Mouse (Mus musculus) spleen, adult 18-20 months (tissue): ENCODE measurements around the gene Pxdc1.

Experiments used
- DNase-seq, 2 experiments: peaks; one replicate each; pipeline ENCODE4 v3.0.0; 2022; ENCODE audit warnings: mixed read lengths in 2 of 2

Pxdc1 gene

DNA sequence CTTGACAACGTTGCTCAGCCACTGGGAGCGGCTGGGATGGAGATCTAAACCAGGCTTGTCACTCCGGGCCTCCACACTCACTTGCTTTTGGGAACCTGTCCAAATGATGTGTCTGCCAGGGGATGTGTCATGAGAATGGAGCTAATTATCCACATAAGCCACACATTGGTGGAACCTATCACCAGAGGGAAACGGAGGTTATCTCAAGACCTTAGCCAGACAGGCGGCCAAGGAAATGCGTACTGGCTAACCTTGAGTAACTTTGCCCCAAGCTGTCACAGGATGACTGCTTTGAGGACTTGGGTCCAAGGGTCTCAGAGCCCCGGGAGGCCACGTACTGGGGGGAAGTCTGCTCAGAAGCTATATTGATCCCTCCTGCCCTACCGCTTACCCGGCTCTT is 2.3 kb downstream of the Pxdc1 start:
- DNase-seq, result no peak

DNA sequence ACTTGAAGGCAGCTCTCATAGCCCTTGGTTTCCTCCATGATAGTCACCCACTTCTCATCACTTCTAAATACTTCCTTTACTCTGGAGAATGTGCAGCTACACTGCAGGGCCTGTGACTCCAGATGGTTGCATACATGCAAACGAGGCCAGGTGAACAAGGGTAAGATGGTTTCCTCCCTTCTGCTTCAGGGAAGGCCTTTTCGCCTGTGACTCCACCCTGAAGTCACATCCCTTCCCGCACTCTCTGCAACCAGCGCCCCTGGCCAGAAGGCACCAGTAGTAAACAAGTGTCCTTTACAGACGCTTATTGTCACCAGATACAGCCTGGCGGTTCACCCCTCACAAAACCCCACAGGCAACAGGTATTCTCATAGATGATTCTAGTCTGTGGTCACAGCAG is 2.9 kb downstream of the Pxdc1 start:
- DNase-seq, result peak; percentile 35 to 46

DNA sequence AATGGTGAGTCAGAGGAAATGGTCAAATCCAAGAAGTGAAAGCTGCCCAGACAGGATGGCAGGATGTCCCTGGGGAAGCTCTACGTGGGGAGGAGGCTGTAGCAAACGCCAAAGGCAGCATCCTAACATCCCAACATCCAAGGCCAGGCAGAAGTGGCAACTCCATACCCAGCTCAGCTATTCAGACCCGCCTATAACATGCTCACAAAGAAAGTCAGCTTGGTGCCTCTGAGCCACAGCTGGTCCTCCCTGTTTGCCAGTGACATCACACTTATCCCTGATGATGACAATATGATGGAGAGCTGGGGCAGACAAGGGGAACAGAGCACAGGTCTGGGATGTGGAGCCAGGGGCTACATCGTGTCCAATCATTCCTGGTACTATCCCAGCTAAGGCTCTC is 5.5 kb downstream of the Pxdc1 start:
- DNase-seq, result no peak

DNA sequence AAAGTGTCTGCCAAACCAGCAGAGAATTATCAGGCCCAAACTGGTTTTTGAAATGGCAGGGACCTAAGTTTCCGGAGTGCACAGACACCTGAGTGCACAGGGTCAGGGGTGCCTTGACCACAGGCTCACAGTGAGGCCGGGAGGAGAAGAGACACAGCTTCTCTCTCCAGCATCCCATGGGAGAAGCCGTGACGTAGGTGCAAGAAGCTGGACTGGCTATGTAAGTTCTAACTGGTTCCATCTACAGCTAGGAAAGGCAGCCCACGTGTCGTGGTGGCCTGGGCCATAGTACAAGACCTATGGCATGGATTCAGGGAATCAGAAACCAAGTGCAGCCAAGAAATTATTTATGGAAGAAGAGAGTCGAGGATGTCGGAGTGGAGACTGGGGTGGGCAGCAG is 6.1 kb downstream of the Pxdc1 start:
- DNase-seq, result no peak

DNA sequence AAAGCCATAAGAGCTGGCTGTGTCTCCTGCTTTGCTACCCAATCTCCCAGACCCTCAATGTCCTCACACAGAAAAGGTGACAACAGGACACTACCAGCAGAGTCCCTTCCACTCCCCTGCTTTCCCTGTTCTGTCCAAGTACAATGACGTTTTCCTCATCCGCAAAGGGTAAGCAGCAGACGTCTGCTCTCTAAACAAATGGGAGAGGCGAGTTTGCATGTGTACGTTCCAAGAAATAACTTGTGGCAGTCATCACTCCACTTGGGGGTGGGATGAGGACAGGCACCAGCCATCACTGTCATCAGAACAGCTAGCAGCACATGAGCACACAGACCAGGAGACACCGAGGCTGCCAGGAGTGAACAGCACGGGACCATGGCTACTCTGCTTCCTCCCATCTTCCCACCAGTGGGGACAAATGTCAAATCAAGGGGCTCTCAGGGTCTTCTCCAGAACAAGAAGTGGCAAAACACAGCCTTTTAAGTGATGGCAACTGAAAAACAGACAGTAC is 7.0 kb downstream of the Pxdc1 start:
- no peak for DNase-seq

DNA sequence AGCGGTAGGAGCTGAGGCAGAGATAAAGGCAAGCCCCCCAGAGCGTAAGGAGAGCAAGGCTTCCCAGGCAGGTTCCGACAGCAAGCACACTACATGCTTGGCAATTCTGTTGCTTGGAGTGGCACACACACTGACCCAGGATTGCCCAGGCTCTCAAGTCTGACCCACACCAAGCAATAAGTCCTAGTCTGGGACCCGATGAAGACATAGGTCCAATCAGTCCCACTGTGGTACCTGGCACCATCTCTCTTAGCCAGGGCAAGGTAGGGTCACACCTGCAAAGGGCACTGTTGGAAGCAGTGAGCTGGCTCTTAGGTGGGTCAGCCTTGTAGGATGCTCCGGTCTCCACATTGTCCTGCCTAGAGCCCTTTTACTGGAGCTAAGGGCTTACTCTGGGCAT is 7.8 kb downstream of the Pxdc1 start:
- DNase-seq, result no peak

DNA sequence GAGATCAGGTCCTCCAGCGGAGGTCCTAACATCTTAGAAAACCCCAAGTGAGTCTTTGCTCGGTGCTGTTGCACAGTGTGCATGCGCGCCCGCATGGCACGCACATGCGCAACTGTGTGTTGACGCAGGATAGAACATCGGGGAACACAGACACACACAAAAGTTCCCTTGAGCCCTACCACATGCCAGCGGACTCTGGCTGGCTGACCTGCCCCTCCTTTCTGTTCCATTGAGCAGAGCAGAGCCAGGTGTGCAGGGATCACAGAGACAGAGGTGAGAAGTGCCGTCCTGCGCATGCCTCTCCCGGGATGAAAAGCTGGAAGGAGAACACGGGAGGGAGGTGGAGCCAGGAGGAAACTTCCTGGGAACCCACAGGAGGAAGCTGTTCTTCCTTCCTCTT is 8.9 kb downstream of the Pxdc1 start:
- no peak for DNase-seq

DNA sequence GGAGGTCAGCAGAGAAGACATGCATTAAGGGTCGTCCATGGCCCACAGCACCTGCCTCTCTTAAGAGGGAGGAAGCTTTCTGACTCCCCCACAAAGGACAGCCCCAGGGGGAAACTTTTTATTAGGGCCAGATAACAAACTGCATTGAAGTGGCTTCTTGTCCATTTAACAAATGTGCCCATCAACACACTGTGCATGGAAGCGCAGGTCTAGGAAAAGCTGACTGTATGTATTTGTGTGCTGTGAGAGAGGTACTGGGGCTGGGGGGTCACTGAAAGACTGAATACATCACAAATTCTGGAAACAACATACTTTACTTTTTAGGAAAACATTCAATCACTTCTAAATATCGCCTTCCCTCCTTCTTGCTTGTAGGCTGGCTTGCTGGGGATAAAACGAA is 9.4 kb downstream of the Pxdc1 start:
- DNase-seq, result no peak

DNA sequence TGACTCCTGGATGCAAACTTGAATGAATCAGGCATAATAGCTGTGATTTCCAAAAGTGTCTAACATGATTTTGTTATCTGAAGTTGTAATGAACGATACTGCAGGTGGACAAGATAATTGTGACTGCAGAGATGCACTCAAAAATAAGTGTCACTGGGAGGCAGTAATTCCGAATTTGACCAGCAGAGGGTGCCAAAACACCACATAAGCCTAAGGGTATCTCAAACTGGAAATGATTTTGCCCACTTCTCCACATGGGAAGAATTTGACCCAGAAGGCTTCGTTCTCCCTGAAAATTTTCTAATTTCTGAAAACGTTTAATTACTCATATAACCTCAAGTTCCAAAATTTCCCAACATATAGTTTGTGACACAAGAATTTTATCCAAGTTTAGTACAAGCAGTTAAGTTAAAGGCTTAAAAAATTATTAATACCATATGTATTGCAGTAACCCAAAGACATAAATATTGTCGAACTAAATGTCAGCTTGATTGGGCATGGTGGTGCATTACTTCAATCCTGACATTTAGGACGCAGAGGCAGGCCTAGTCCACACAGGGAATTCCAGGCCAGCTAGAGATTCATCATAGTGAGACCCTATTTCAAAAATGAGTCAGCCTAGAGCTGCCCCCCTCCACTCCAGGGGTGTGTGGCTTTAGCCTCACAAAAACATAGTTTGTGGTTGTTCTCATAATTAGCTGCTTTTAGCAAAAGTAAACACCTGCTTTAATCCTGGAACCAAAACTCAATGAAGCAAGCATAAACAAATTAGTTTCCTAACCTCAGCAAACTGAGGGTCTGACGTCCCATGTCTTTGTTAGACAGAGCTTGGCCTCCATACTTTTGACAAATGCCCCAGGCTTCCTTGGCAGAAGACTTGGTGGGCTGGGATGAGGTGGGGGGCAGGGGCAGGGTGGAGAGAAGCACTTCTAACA is 10.1 kb downstream of the Pxdc1 start:
- DNase-seq, result peak in 1 of 2 experiments; percentile 73

DNA sequence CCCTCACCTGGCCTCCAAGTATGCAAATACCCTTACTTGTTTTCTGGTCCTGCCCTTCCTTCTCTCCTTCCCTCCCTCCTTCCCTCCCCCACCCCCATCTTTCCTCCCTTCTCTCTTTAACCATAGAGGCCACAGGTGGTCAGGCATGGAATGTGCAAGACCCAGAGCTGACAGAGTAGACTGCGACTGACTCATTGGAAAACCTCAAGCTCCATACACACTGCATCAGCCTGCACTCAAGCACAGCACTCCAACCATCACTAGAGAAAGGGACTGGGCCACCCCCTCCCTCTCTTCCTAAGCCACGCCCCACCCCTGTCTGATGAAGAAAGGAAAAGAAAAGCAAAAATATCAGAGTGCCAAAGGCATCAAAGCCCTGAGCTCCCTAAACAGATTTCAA is 12.2 kb downstream of the Pxdc1 start:
- no peak for DNase-seq

DNA sequence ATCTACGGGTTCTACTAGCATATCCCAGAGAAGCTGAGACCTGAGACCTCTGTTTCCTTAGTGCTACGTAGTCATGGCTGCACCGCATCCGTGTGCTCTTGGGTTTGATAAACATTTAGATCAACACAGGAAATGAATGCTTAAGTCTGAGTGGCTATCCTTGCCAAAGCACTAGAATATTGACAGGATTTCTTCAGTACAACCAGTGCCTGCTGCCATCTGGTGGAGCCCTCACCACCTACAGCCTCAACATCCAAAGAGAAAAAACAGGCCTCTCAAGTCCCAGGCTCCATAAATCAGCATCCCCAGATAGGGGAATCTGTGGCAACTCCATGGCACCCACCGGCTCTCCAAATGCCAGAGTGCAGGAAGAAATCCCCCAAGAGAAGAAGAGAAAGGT is 17.3 kb downstream of the Pxdc1 start:
- peak in 1 of 2 experiments; percentile 34 for DNase-seq

DNA sequence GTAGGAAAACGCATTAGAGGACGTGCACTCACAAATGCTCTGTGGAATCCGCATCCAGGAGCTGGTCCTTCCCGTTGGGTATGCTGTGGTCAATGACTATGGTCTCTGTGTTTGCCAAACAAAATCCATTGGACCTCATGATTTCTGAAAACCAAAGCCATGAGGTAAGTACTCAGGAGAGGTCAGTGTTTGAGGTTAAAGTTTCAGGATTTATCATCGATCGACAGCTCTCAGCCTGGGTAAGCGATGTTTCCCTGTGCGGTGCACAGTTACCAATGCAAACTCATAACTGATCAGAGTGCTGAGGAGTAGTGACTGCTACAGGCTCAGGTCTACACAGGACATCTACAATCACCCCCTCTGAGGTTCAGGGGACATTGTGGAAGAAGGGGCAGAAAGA is 23.0 kb downstream of the Pxdc1 start:
- DNase-seq, result no peak

DNA sequence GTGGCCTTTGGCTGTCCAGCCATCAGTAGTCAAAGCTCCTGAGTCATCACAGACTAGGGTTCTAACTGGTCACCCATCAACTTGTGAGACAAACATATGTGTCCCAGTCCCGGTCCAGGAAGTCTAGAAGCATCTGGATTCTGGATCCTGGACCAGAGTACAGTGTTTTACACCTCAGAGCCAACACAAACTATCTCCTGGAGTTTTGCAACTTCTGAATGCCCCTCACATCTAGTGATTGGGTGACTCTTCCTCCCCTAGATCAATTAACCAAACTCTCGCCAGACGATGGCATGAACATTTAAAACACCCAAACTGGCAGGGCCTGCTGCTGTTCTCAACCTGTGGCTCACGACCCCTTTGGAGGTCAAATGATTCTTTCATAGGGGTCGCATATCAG is 23.5 kb downstream of the Pxdc1 start:
- DNase-seq, result no peak

DNA sequence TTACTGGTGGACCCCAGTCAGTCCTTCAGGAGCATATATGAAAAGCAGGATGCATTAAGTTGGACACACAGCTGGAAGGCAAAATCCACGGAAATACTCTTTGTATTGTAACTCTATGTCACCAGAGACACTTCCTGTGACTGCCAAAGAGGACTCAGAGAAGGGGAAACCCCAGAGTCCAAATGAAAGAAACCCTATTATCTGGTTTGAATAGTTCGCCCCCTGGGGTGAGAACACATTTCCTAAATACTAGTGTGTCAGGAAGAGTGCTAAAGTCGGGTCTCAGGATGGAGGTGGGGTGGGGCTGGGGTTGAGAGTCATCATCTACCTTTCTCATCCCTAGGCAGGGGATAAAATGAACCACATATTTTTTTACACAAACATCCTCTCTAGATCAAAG is 25.8 kb downstream of the Pxdc1 start:
- no peak for DNase-seq

DNA sequence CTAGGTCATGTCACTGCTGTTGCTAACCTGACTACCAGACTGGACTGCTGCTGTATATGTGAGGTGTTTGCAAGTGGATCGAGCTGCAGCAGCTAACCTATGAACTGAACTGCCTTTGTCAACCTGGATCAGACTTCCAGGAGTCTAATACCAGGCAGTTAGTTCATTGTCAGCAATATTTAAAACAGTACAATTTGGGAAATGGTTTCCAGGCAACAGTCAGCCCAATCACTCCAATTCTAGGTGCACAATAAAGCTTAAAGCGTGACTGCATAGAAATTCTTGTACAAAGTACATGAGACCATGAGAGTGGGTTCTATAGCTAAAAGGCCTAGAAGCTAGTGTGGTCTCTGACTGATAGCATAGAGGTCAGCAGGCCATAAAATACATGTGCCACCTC is 28.9 kb downstream of the Pxdc1 start:
- DNase-seq, result no peak

DNA sequence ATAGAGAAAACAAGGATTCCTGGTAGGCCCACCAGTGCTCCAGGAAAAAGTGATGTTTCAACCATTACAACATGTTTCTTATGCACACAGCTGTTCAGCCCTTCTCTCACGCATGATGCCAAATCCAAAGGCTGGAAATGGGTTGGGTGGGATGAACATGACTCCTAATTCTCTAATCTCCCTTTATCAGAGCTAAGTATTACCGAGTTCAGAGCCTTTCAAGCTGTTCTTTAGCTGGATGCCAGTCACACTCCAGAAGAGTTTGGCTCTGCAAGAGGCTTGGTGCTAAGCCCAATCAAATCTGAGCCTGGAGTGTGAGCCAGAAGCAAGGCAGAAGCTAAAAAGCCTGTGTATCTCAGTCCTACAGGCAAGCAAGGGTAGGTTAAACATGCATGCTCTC is 40.9 kb downstream of the Pxdc1 start:
- no peak for DNase-seq

DNA sequence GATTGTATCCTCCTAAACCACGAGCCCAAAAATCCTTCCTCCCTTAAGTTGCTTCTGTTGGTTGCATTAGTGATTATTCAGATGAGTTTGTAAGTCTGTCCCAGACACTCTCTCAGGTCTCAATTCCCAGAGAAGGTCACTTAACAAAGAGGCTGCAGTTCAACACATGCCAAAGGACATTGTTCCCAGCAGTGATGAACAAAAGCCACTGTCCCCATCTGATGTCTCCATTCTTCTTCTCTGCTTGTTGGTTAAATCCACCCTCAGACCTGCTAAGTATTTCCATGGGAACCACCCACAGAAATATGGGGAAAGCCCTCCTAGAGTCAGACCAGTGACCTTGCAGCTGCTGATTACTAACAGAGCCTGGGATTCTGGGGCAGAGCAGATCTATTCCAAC is 43.6 kb downstream of the Pxdc1 start:
- DNase-seq, result no peak

DNA sequence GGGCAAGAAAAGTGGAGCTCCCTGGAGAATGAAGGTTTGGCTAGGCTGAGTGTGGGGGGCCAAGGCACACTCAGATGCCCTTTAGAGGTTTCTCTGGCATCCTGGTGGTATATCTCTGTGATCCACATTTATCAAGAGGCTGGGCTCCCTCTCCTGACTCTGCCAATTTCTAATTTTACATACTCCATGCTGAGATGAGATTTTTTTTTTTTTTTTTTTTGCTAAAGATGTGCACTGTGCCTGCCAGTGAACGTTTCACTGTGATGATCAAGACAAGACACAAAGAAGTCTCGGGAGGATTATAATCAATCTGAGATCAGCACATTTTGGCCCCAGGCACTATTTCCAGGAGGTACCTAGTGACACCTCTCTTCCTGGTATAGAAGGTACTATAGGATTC is 46.2 kb downstream of the Pxdc1 start:
- DNase-seq, result no peak

DNA sequence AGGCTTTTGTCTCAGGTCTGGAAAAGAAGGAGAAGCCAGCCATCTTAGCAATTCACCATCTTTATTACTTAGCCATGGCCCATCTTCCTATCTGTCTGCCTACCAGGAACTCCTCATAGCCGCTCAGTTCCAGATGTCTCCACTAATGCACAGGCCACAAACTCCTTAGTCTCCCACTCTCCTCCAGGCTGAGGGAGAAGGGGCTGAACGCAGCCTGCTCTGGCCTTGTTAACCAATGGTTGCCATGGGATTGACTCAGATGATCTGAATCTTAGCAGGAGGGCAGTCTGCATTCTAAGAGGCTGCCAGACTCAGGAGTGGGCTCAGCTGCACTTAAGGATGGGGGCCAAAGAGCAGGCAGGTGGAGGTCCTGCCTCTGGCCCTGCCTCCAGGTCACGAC is 47.4 kb downstream of the Pxdc1 start:
- no peak for DNase-seq

DNA sequence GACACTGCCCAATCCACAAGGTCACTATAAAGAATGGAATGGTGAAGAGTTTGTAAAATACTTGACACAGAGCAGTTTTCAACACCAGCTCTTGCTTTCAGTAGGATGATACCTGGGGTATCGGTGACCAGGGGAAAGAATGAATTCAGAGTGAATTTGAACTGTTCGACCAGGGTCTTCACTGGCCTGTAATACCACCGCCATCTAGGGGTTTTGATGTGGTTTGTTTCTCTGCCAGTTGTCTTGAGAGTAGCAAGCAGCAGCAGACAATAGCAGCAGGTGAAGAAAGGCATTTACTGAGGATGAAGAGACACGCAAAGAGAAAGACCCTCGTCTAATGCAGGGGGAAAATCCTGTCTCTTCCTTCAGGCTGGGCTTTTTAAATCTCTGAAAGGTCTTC is 48.1 kb downstream of the Pxdc1 start:
- DNase-seq, result no peak

DNA sequence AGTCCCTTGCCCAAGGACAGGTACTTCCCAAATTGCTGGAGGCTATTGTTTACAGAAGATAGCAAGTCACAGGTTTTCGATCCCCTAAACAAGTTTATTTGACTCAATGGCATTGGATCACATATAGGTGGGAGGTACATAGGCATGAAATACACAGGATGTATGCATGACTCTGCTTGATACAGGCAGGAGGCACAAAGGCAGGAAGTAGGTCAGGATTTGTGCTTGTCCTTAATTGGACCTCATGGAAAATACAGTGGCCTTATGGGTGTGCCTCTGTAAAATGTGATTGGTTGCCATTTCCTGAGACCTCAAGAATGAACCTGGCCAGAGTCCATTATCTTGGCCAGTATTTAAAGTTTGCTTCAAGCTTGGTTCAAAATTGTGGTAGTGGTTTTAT is 48.9 kb downstream of the Pxdc1 start:
- DNase-seq, result no peak

DNA sequence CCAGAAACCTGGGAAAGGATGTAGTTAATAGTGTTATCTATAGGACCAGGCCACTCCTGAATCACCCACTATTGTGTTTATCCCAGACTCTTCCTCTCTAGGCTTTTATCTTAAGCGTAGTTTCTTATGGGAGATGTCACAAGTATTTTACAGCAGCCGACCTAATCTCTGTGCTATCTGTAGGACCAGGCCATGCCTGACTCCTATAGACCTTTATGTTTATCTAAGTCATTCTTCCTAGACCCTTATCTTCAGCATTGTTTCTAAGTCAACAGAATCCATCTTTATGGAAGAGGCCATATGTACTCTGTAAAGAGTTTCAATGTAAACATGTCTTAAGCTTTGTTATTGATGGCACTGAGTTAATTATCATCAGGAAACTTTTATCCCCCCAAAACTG is 50.5 kb downstream of the Pxdc1 start:
- DNase-seq, result no peak

DNA sequence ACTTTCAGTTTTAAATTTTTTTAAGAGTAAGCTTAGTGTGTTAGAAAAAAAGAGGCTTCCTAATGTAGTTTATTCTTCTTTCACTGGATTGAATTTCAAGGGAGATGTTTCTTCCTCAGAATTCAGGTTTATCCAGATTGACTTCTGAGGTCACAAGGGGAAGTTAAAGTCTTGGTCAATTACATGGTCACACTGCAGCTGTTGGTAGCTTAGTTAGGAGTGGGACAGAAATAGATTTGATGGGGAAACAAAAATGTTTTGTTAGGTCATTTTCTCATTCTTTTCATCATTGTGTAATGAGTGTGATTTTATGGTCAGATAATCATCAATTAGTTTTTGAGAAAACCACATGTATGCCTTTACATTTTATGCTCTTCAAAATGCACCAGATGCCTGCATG is 56.5 kb downstream of the Pxdc1 start:
- DNase-seq, result no peak
